Mouse (Mus musculus): ENCODE results near the gene Triobp.

DNA sequence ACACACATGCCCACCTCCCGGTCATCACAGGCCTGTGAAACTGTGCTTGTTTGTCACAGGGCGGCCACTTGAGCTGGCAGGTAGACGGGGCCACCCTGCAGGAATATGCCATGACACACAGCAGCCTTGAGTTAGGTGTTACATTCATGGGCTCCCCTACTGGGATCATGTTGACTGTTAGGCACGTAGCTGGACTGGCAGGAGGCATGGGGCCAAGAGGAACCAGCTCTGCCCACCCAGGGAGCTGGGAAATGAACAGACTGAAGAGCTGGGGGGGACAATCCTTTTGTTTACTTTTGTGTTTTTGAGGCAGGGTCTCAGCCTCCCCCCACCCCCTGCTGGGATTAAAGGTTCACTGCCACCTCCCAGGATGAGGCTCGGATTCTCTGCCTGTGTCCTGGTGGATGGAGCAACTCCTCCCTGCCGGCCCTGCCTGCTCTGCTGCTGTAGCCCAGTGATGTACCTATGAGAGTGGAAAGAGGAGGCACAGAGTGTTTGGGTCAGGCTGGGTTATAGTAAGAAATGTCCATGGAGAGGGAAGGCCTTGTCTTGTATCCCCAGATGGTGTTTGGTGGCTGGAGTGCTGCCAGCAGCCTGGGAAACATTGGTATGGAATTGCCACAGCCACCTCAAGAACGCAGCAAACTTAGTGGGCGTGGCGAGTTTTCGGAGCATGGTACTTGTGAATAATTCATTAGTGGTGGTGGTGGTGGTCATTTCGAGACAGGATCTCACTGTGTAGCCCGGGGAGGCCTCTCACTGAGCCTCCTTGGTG, 31.3 kb upstream of the Triobp start:
- TF ChIP-seq CTCF (conservative IDR thresholded peaks at IDR 0.05; ENCODE audit: insufficient read depth, insufficient read length, low read depth, low read length) (no peak), POLR2A (IDR thresholded peaks at IDR 0.05; ENCODE audit: low read depth, low read length) (no peak)

Measured in kidney, adult 2 months (tissue).